Mouse (Mus musculus): ENCODE data around the gene Phactr1. TPM values are rescaled to one million over a fixed set of nuclear protein-coding genes. Genes with fewer than 3 reads are reported as not detected.

The Phactr1 gene
- polyA plus RNA-seq, 1 experiment from 2014 or later, result 14.5 TPM

DNA sequence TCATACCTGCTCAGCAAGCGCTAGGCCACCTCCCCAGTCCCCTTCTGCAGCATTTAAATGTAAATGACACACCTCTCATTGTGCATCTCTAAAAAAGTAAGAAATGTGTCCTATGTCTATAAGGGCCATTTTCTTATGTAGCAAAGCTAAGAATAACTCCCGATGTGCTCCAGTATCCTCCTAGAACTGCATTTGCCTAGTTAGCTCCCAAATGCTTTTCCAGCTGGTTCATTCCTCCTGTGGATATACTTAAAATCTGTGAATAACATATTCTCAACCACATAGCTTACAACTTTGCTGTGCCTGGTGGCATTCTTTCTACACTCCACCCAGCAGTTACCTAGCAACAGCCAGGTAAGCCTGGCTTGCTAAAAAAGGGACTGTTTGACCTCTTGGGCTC is 349.8 kb downstream of the Phactr1 start:
- no peak for ATAC-seq (ENCODE audit: low read depth)
- no peak overlapping the region for H3K4me3 ChIP-seq (ENCODE audit: low read depth, low read length)
- WGBS, result 79% methylated on average over 2 of the region's 2 CpGs
- no peak for DNase-seq (ENCODE audit: low spot score)
- H3K9ac ChIP-seq (ENCODE audit: low read depth, low read length), result no peak overlapping the region
- H3K27ac ChIP-seq (replicated peaks; ENCODE audit: low read depth, low read length), result no peak overlapping the region
- H3K9me3 ChIP-seq (ENCODE audit: control insufficient read depth, low read length), result no peaks in the 10 kb centered on the region; the same call in 1 of the 2 replicates
- no peak overlapping the region for H3K4me2 ChIP-seq (ENCODE audit: low read depth, low read length)
- no peaks in the 10 kb centered on the region for H3K36me3 ChIP-seq (ENCODE audit: control insufficient read depth, insufficient read depth, low read length)
- no peaks in the 10 kb centered on the region for H3K27me3 ChIP-seq (replicated peaks; ENCODE audit: control insufficient read depth, insufficient read depth, low read length)
- no peaks in the 10 kb centered on the region for H3K4me1 ChIP-seq (ENCODE audit: control insufficient read depth, insufficient read depth, low read length)

GRCm38 (mm10) chr13:43032451-43032850 is 352.0 kb downstream of the Phactr1 start:
- no peak overlapping the region for H3K9ac ChIP-seq (ENCODE audit: low read depth, low read length)
- H3K4me3 ChIP-seq (ENCODE audit: low read depth, low read length), result no peak overlapping the region
- no peak overlapping the region for H3K4me2 ChIP-seq (ENCODE audit: low read depth, low read length)
- WGBS, result 91% methylated on average over 3 of the region's 3 CpGs
- no peak for DNase-seq (ENCODE audit: low spot score)
- no peaks in the 10 kb centered on the region for H3K4me1 ChIP-seq (ENCODE audit: control insufficient read depth, insufficient read depth, low read length)
- no peaks in the 10 kb centered on the region for H3K9me3 ChIP-seq (ENCODE audit: control insufficient read depth, low read length)
- H3K27me3 ChIP-seq (replicated peaks; ENCODE audit: control insufficient read depth, insufficient read depth, low read length), result no peaks in the 10 kb centered on the region
- H3K36me3 ChIP-seq (ENCODE audit: control insufficient read depth, insufficient read depth, low read length), result no peaks in the 10 kb centered on the region
- no peak for ATAC-seq (ENCODE audit: low read depth)
- H3K27ac ChIP-seq (replicated peaks; ENCODE audit: low read depth, low read length), result no peak overlapping the region

GRCm38 (mm10) chr13:43036510-43036909 is 356.1 kb downstream of the Phactr1 start:
- Histone ChIP-seq H3K4me3 (ENCODE audit: low read depth, low read length) (no peak overlapping the region), H3K27me3 (replicated peaks; ENCODE audit: control insufficient read depth, insufficient read depth, low read length) (no peaks in the 10 kb centered on the region), H3K4me1 (ENCODE audit: control insufficient read depth, insufficient read depth, low read length) (no peaks in the 10 kb centered on the region), H3K36me3 (ENCODE audit: control insufficient read depth, insufficient read depth, low read length) (no peaks in the 10 kb centered on the region), H3K9me3 (ENCODE audit: control insufficient read depth, low read length) (no peaks in the 10 kb centered on the region), H3K9ac (ENCODE audit: low read depth, low read length) (no peak overlapping the region), H3K27ac (replicated peaks; ENCODE audit: low read depth, low read length) (no peak overlapping the region), H3K4me2 (ENCODE audit: low read depth, low read length) (no peak overlapping the region)
- ATAC-seq (ENCODE audit: low read depth) (peak; percentile 50; the same call in 1 of the 2 replicates), DNase-seq (ENCODE audit: low spot score) (peak; percentile 10)
- 70% methylated on average over 6 of the region's 6 CpGs for WGBS

- Histone ChIP-seq H3K9me3 (ENCODE audit: control insufficient read depth, low read length) (no peaks in the 10 kb centered on the region), H3K4me1 (ENCODE audit: control insufficient read depth, insufficient read depth, low read length) (no peaks in the 10 kb centered on the region), H3K4me3 (ENCODE audit: low read depth, low read length) (no peak overlapping the region), H3K36me3 (ENCODE audit: control insufficient read depth, insufficient read depth, low read length) (no peaks in the 10 kb centered on the region), H3K27me3 (replicated peaks; ENCODE audit: control insufficient read depth, insufficient read depth, low read length) (no peaks in the 10 kb centered on the region), H3K27ac (replicated peaks; ENCODE audit: low read depth, low read length) (no peak overlapping the region), H3K9ac (ENCODE audit: low read depth, low read length) (no peak overlapping the region), H3K4me2 (ENCODE audit: low read depth, low read length) (no peak overlapping the region)
- WGBS, result 69% methylated on average over 4 of the region's 4 CpGs
- ATAC-seq (ENCODE audit: low read depth) (no peak), DNase-seq (ENCODE audit: low spot score) (no peak)
Measured at GRCm38 (mm10) chr13:43042766-43043165, 362.3 kb downstream of the Phactr1 start.

GRCm38 (mm10) chr13:43048553-43048952 is 368.1 kb downstream of the Phactr1 start:
- H3K27ac ChIP-seq (replicated peaks; ENCODE audit: low read depth, low read length), result no peak overlapping the region
- no peak overlapping the region for H3K4me3 ChIP-seq (ENCODE audit: low read depth, low read length)
- no peaks in the 10 kb centered on the region for H3K9me3 ChIP-seq (ENCODE audit: control insufficient read depth, low read length)
- ATAC-seq (ENCODE audit: low read depth), result no peak
- no peaks in the 10 kb centered on the region for H3K36me3 ChIP-seq (ENCODE audit: control insufficient read depth, insufficient read depth, low read length)
- 59% methylated on average over 3 of the region's 3 CpGs for WGBS
- H3K4me2 ChIP-seq (ENCODE audit: low read depth, low read length), result no peak overlapping the region
- no peaks in the 10 kb centered on the region for H3K4me1 ChIP-seq (ENCODE audit: control insufficient read depth, insufficient read depth, low read length)
- no peak for DNase-seq (ENCODE audit: low spot score)
- no peak overlapping the region for H3K9ac ChIP-seq (ENCODE audit: low read depth, low read length)
- H3K27me3 ChIP-seq (replicated peaks; ENCODE audit: control insufficient read depth, insufficient read depth, low read length), result no peaks in the 10 kb centered on the region

GRCm38 (mm10) chr13:43053201-43053600 is 372.8 kb downstream of the Phactr1 start:
- ATAC-seq (ENCODE audit: low read depth) (no peak), DNase-seq (ENCODE audit: low spot score) (no peak)
- Histone ChIP-seq H3K4me2 (ENCODE audit: low read depth, low read length) (no peak overlapping the region), H3K27me3 (replicated peaks; ENCODE audit: control insufficient read depth, insufficient read depth, low read length) (no peaks in the 10 kb centered on the region), H3K9ac (ENCODE audit: low read depth, low read length) (no peak overlapping the region), H3K4me3 (ENCODE audit: low read depth, low read length) (no peak overlapping the region), H3K36me3 (ENCODE audit: control insufficient read depth, insufficient read depth, low read length) (no peaks in the 10 kb centered on the region), H3K9me3 (ENCODE audit: control insufficient read depth, low read length) (no peaks in the 10 kb centered on the region), H3K27ac (replicated peaks; ENCODE audit: low read depth, low read length) (no peak overlapping the region), H3K4me1 (ENCODE audit: control insufficient read depth, insufficient read depth, low read length) (no peaks in the 10 kb centered on the region)
- WGBS, result 86% methylated on average over 1 of the region's 1 CpGs

- no peaks in the 10 kb centered on the region for H3K36me3 ChIP-seq (ENCODE audit: control insufficient read depth, insufficient read depth, low read length)
- no peaks in the 10 kb centered on the region for H3K27me3 ChIP-seq (replicated peaks; ENCODE audit: control insufficient read depth, insufficient read depth, low read length)
- DNase-seq (ENCODE audit: low spot score) (no peak), ATAC-seq (ENCODE audit: low read depth) (no peak)
- WGBS, result 56% methylated on average over 6 of the region's 6 CpGs
- H3K4me1 ChIP-seq (ENCODE audit: control insufficient read depth, insufficient read depth, low read length), result no peaks in the 10 kb centered on the region
- no peak overlapping the region for H3K27ac ChIP-seq (replicated peaks; ENCODE audit: low read depth, low read length)
- no peak overlapping the region for H3K4me2 ChIP-seq (ENCODE audit: low read depth, low read length)
- no peak overlapping the region for H3K4me3 ChIP-seq (ENCODE audit: low read depth, low read length)
- no peaks in the 10 kb centered on the region for H3K9me3 ChIP-seq (ENCODE audit: control insufficient read depth, low read length)
- no peak overlapping the region for H3K9ac ChIP-seq (ENCODE audit: low read depth, low read length)
Measured at GRCm38 (mm10) chr13:43055136-43055535, 374.7 kb downstream of the Phactr1 start.

GRCm38 (mm10) chr13:43057104-43057503 is 376.7 kb downstream of the Phactr1 start:
- no peak for DNase-seq (ENCODE audit: low spot score)
- 84% methylated on average over 2 of the region's 2 CpGs for WGBS
- ATAC-seq (ENCODE audit: low read depth), result no peak
- Histone ChIP-seq H3K27ac (replicated peaks; ENCODE audit: low read depth, low read length) (no peak overlapping the region), H3K4me3 (ENCODE audit: low read depth, low read length) (no peak overlapping the region), H3K9me3 (ENCODE audit: control insufficient read depth, low read length) (no peaks in the 10 kb centered on the region), H3K4me2 (ENCODE audit: low read depth, low read length) (no peak overlapping the region), H3K27me3 (replicated peaks; ENCODE audit: control insufficient read depth, insufficient read depth, low read length) (no peaks in the 10 kb centered on the region), H3K36me3 (ENCODE audit: control insufficient read depth, insufficient read depth, low read length) (no peaks in the 10 kb centered on the region), H3K4me1 (ENCODE audit: control insufficient read depth, insufficient read depth, low read length) (no peaks in the 10 kb centered on the region), H3K9ac (ENCODE audit: low read depth, low read length) (no peak overlapping the region)

DNA sequence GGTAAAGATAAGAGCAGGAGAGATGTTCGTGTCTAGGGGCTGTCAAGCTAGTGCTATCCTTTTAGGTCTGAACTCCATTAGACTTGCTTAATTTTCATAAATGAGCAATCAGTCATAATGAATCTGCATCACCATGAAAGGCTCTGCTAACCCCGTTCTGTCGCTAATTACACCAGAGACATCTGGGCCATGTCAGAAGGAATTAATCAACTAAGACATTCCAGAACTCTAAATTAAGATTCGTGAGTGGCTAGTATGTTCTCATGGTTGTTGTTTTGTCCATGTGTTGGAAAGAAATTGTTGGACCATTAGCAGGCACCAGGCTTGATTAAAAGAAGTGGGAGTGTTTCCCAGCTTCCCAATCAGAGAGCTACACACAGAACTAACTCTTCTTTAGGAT is 382.9 kb downstream of the Phactr1 start:
- no peak overlapping the region for H3K9ac ChIP-seq (ENCODE audit: low read depth, low read length)
- no peaks in the 10 kb centered on the region for H3K9me3 ChIP-seq (ENCODE audit: control insufficient read depth, low read length)
- ATAC-seq (ENCODE audit: low read depth), result peak; percentile 12; the same call in 1 of the 2 replicates
- peak; percentile 63 for DNase-seq (ENCODE audit: low spot score)
- H3K27ac ChIP-seq (replicated peaks; ENCODE audit: low read depth, low read length), result no peak overlapping the region
- H3K4me2 ChIP-seq (ENCODE audit: low read depth, low read length), result no peak overlapping the region
- H3K4me3 ChIP-seq (ENCODE audit: low read depth, low read length), result no peak overlapping the region
- no peaks in the 10 kb centered on the region for H3K36me3 ChIP-seq (ENCODE audit: control insufficient read depth, insufficient read depth, low read length)
- H3K27me3 ChIP-seq (replicated peaks; ENCODE audit: control insufficient read depth, insufficient read depth, low read length), result no peaks in the 10 kb centered on the region
- 40% methylated on average over 4 of the region's 4 CpGs for WGBS
- H3K4me1 ChIP-seq (ENCODE audit: control insufficient read depth, insufficient read depth, low read length), result no peaks in the 10 kb centered on the region
